Mouse (Mus musculus): ENCODE data around the gene Slamf1. TPM values are rescaled to one million over a fixed set of nuclear protein-coding genes. Genes with fewer than 3 reads are reported as not detected.
"Not testable (repeated sequence)": the region's sequence is repeated elsewhere in the genome, so short reads cannot be mapped to it uniquely, and the experiment has no call there.

Gene Slamf1
- polyA plus RNA-seq, 1 experiment, result 0.54 TPM

DNA sequence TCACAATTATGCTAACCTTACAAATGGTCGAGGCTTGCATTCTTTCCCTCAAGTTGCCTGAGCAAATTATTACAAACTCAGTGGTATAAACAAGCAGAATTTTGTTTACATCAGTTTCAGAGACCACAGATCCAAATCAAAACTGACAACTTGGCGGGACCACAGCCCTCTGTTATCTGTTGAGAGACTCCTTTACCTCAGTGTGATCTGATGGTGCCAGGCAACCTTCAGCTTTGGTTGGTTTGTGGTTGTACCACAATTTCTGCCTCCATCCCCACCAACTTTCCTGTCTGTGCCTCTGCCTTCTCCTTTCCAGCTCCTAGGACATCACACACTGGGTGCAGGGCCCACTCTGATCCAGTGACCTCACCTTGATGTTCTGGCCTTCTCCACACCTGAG lies 29.3 kb downstream of the Slamf1 start:
- H3K4me3 ChIP-seq (replicated peaks; ENCODE audit: extremely low read depth, low read depth, low read length), result no peak overlapping the region
- DNase-seq, result no peak
- TF ChIP-seq CTCF (IDR thresholded peaks at IDR 0.05; ENCODE audit: insufficient read depth, low read length), result no peak
- TF ChIP-seq POLR2A (IDR thresholded peaks at IDR 0.05; ENCODE audit: borderline replicate concordance, extremely low read depth, low read depth, low read length), result no peak
- WGBS, result 47% methylated on average over 2 of the region's 2 CpGs
- no peaks in the 10 kb centered on the region for H3K4me1 ChIP-seq (ENCODE audit: control insufficient read depth, insufficient read depth, low read length)

DNA sequence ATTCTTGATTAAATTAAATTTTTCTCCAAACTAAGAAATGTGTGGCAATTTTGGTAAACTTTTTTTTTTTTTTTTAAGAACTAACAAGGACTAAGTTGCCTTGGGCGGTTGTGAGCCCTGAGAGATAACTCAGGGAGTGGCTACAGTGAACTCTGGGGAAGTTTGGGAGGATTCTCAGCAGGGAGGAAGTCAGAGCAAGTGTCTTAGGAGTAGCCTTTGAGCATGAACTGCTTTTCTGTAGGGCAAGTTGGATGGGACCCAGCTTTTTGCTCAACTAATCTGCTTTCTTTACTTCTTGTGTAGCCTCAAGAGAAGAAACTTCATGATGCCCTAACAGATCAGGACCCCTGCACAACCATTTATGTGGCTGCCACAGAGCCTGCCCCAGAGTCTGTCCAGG lies 30.9 kb downstream of the Slamf1 start:
- Histone ChIP-seq H3K4me1 (ENCODE audit: control insufficient read depth, insufficient read depth, low read length) (no peaks in the 10 kb centered on the region), H3K4me3 (replicated peaks; ENCODE audit: extremely low read depth, low read depth, low read length) (no peak overlapping the region)
- no peak for TF ChIP-seq POLR2A (IDR thresholded peaks at IDR 0.05; ENCODE audit: borderline replicate concordance, extremely low read depth, low read depth, low read length)
- TF ChIP-seq CTCF (IDR thresholded peaks at IDR 0.05; ENCODE audit: insufficient read depth, low read length), result no peak
- DNase-seq, result no peak
- 46% methylated on average over 1 of the region's 1 CpGs for WGBS

DNA sequence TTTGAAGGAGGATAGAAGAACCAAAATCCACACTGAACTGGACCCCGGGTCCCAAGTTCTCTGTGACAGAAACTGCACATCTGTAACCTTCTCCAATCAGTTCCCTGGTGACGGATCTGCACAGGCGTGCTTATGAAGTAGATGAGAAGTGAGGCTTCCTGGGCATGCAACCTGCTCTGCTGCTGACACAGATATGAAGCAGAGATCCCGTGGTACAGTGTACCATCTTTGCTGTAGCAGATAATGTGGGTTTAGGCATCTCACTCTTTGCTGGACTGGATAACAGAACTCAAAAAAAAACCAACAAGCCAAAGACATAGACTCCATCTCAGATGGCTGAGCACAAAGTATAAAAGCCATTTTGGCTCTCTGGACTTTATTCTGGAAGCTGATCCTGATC lies 32.7 kb downstream of the Slamf1 start:
- no peak for DNase-seq
- Histone ChIP-seq H3K4me3 (replicated peaks; ENCODE audit: extremely low read depth, low read depth, low read length) (no peak overlapping the region), H3K4me1 (ENCODE audit: control insufficient read depth, insufficient read depth, low read length) (no peaks in the 10 kb centered on the region)
- WGBS, result 77% methylated on average over 4 of the region's 4 CpGs
- no peak for TF ChIP-seq CTCF (IDR thresholded peaks at IDR 0.05; ENCODE audit: insufficient read depth, low read length)
- no peak for TF ChIP-seq POLR2A (IDR thresholded peaks at IDR 0.05; ENCODE audit: borderline replicate concordance, extremely low read depth, low read depth, low read length)

DNA sequence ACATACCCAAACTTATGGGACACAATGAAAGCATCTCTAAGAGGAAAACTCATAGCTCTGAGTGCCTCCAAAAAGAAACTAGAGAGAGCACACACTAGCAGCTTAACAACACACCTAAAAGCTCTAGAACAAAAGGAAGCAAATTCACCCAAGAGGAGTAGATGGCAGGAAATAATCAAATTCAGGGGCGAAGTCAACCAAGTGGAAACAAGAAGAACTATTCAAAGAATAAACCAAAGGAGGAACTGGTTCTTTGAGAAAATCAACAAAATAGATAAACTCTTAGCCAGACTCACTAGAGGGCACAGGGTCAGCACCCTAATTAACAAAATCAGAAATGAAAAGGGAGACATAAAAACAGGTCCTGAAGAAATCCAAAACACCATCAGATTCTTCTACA lies 44.1 kb downstream of the Slamf1 start:
- not testable (repeated sequence) for DNase-seq; H3K4me1 ChIP-seq (ENCODE audit: control insufficient read depth, insufficient read depth, low read length)
- WGBS, result 56% methylated on average over 1 of the region's 1 CpGs

DNA sequence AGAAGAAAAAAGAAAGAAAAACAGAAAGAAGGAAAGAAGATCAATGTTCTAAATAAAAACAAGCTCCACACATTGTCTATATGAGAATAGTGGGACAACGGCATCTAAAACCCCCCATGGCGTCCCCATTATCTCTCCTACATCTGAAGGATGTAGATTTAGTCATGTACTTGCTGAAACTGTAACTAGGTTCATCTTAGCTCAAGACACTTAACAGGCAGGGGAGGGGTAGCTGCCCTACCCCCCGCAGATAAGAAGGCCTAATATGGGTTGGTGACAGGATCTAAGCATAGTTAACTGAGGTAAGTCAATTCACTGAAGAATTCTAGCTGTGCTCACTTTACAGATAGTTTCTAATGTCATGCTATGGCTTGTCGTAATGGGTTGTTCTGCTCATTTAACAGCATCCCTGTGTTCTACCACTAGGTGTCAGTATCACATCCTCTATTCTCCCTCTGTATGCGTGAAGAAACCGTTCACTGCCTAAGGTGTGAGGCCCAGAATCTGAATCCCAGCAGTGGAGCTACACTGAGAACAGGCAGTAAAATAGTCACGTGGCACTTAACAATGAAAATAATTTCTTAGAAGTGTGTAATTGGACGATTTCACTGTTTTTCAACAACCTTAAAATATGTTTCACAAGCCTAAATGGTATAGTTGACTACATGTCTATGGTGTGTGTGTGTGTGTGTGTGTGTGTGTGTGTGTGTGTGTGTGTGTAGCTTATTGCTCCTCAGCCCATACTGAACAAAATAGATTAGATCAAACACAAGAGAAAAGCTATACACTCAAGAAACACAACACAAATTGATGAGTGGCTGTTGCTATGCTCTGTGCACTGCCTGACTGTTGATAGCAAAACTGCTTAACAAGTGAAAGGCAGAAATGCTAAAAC lies 48.9 kb downstream of the Slamf1 start:
- peaks cover 2% of the 10 kb centered on the region; the same call in 1 of the 2 replicates for H3K4me1 ChIP-seq (ENCODE audit: control insufficient read depth, insufficient read depth, low read length)
- H3K4me3 ChIP-seq (replicated peaks; ENCODE audit: extremely low read depth, low read depth, low read length), result no peak overlapping the region
- TF ChIP-seq CTCF (IDR thresholded peaks at IDR 0.05; ENCODE audit: insufficient read depth, low read length), result peak; percentile 6; the same call in 1 of the 2 replicates
- TF ChIP-seq POLR2A (IDR thresholded peaks at IDR 0.05; ENCODE audit: borderline replicate concordance, extremely low read depth, low read depth, low read length), result no peak
- WGBS, result 12% methylated on average over 8 of the region's 8 CpGs
- DNase-seq, result no peak

More for the DNA sequence above, 44.1 kb downstream of the Slamf1 start:
- not testable (repeated sequence) for H3K4me3 ChIP-seq (replicated peaks; ENCODE audit: extremely low read depth, low read depth, low read length)

DNA sequence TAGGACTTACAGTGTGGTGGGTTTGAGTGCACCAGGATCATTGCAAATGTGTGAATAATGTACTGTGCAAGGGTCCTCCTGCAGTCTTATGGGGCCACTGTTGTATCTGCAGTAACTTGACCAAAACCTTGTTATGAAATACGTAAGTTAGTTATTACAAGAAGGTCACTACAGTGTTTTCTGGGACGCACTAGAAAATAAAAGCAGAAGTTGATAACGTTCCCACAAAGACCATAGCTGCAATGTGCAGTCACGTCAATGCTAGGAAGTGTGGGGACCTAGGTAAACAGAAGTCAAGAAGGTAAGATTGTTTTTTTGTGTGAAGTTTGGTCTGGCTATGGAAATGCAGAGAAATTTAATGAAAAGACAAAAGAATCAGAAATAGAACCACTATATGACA lies 50.1 kb downstream of the Slamf1 start:
- WGBS, result 67% methylated on average over 4 of the region's 4 CpGs
- Histone ChIP-seq H3K4me3 (replicated peaks; ENCODE audit: extremely low read depth, low read depth, low read length) (no peak overlapping the region), H3K4me1 (ENCODE audit: control insufficient read depth, insufficient read depth, low read length) (peaks cover 2% of the 10 kb centered on the region; the same call in 1 of the 2 replicates)
- no peak for TF ChIP-seq POLR2A (IDR thresholded peaks at IDR 0.05; ENCODE audit: borderline replicate concordance, extremely low read depth, low read depth, low read length)
- no peak for TF ChIP-seq CTCF (IDR thresholded peaks at IDR 0.05; ENCODE audit: insufficient read depth, low read length)
- no peak for DNase-seq

GRCm38 (mm10) chr1:171821331-171821730 lies 54.4 kb downstream of the Slamf1 start:
- DNase-seq, result no peak
- Histone ChIP-seq H3K4me1 (ENCODE audit: control insufficient read depth, insufficient read depth, low read length) (no peaks in the 10 kb centered on the region), H3K4me3 (replicated peaks; ENCODE audit: extremely low read depth, low read depth, low read length) (no peak overlapping the region)
- WGBS, result 25% methylated on average over 1 of the region's 1 CpGs
- TF ChIP-seq POLR2A (IDR thresholded peaks at IDR 0.05; ENCODE audit: borderline replicate concordance, extremely low read depth, low read depth, low read length) (no peak), CTCF (IDR thresholded peaks at IDR 0.05; ENCODE audit: insufficient read depth, low read length) (no peak)

- H3K4me3 ChIP-seq (replicated peaks; ENCODE audit: extremely low read depth, low read depth, low read length), result no peak overlapping the region
- H3K4me1 ChIP-seq (ENCODE audit: control insufficient read depth, insufficient read depth, low read length), result no peaks in the 10 kb centered on the region
- 44% methylated on average over 4 of the region's 4 CpGs for WGBS
- TF ChIP-seq POLR2A (IDR thresholded peaks at IDR 0.05; ENCODE audit: borderline replicate concordance, extremely low read depth, low read depth, low read length), result no peak
- no peak for TF ChIP-seq CTCF (IDR thresholded peaks at IDR 0.05; ENCODE audit: insufficient read depth, low read length)
- no peak for DNase-seq
Observed at GRCm38 (mm10) chr1:171825462-171825861, 58.5 kb downstream of the Slamf1 start.

DNA sequence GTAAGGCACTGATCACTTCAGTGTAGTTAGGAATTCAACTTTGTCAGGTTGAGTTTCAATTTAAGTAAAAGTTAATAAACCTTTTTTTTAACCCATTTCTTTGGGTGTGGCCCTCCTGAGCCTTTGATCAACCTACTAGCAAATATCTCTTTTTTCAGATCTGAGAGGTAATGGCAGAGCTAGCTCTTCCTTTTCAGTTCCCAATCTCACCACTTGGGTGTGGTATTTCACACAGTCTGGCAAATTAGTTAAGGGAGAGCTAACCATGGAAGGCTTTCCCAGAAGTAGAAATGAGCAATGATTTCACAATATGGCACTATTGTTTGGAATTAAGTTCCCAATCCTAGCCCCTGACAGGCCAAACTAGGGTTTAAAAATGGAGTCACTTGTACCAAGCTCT lies 59.2 kb downstream of the Slamf1 start:
- H3K4me1 ChIP-seq (ENCODE audit: control insufficient read depth, insufficient read depth, low read length), result no peaks in the 10 kb centered on the region
- no peak overlapping the region for H3K4me3 ChIP-seq (replicated peaks; ENCODE audit: extremely low read depth, low read depth, low read length)
- no peak for DNase-seq
- TF ChIP-seq CTCF (IDR thresholded peaks at IDR 0.05; ENCODE audit: insufficient read depth, low read length) (peak; percentile 12; the same call in 1 of the 2 replicates), POLR2A (IDR thresholded peaks at IDR 0.05; ENCODE audit: borderline replicate concordance, extremely low read depth, low read depth, low read length) (no peak)

GRCm38 (mm10) chr1:171827674-171828073 lies 60.7 kb downstream of the Slamf1 start:
- Histone ChIP-seq H3K4me3 (replicated peaks; ENCODE audit: extremely low read depth, low read depth, low read length) (no peak overlapping the region), H3K4me1 (ENCODE audit: control insufficient read depth, insufficient read depth, low read length) (no peaks in the 10 kb centered on the region)
- TF ChIP-seq CTCF (IDR thresholded peaks at IDR 0.05; ENCODE audit: insufficient read depth, low read length) (no peak), POLR2A (IDR thresholded peaks at IDR 0.05; ENCODE audit: borderline replicate concordance, extremely low read depth, low read depth, low read length) (no peak)
- DNase-seq, result no peak
